Mouse (Mus musculus) lung, embryonic 15.5 days (tissue): ENCODE measurements around the gene Erich4. TPM values are rescaled to one million over a fixed set of nuclear protein-coding genes. Genes with fewer than 3 reads are reported as not detected.

Experiments used
- ATAC-seq: fragments of 200-750 bp; cut with Nextera tagmentation; 2 replicates; pipeline ENCODE4 v1.8.0; 2017; ENCODE audit warnings: moderate number of reproducible peaks, borderline replicate concordance; ENCODE audit not compliant: low FRiP score, low TSS enrichment; ENCODE audit errors: extremely low read depth
- H3K27ac ChIP-seq: fragments of 300-500 bp; sonication (generic); 2 replicates; pipeline ENCODE4 v1.5.1; 2015; ENCODE audit warnings: moderate library complexity, mild to moderate bottlenecking, inconsistent platforms
- H3K27me3 ChIP-seq: fragments of 300-500 bp; sonication (generic); 2 replicates; pipeline ENCODE4 v1.6.1; 2015; ENCODE audit warnings: inconsistent platforms
- H3K36me3 ChIP-seq: fragments of 300-500 bp; sonication (generic); 2 replicates; pipeline ENCODE4 v1.6.1; 2015; ENCODE audit warnings: inconsistent platforms
- H3K4me1 ChIP-seq: fragments of 300-500 bp; sonication (generic); 2 replicates; pipeline ENCODE4 v1.6.1; 2015; ENCODE audit warnings: inconsistent platforms
- H3K4me2 ChIP-seq: fragments of 300-500 bp; sonication (generic); 2 replicates; pipeline ENCODE4 v1.6.1; 2015; ENCODE audit warnings: inconsistent platforms, mild to moderate bottlenecking, moderate library complexity
- H3K4me3 ChIP-seq: fragments of 300-500 bp; sonication (generic); 2 replicates; pipeline ENCODE4 v1.5.1; 2015; ENCODE audit warnings: mild to moderate bottlenecking, inconsistent platforms
- H3K9ac ChIP-seq: fragments of 300-500 bp; sonication (generic); 2 replicates; pipeline ENCODE4 v1.6.1; 2015; ENCODE audit warnings: inconsistent platforms
- H3K9me3 ChIP-seq: fragments of 300-500 bp; sonication (generic); 2 replicates; pipeline ENCODE4 v1.6.1; 2016; ENCODE audit warnings: inconsistent platforms
- WGBS: fragments of 180-500 bp; shearing (Covaris S2); methylation state at CpG from one replicate; pipeline ENCODE4 v1.1.7; 2015; 5-methylcytosine and 5-hydroxymethylcytosine counted together
- polyA plus RNA-seq: library from polyadenylated mRNA; unstranded; fragments of >200 nt; fragmentation: Nextera tagmentation; extraction: Ambion mirVana; gene quantifications from 2 replicates; pipeline ENCODE4 v1.2.1, GENCODE M21; 2015

Gene Erich4
- not detected in 2 replicates for polyA plus RNA-seq

DNA sequence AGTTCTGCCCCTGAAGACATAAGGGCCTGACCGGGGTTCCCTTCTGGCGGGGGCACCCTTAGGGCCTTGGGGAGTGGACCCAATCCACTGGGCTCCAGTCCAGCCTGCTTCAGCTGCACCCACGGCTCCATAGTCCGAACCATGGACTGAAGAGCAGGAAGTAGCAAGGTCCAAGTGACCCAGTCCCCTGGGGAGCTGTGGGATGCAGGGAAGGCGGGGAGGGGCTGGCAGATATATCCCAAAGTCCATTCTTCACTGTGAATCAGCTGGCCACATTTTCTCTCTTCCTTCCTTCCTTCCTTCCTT lies at the start of gene Erich4:
TSS of gene Erich4 (minus strand) at position 187 of the 306 bp plus-strand sequence.
- Histone ChIP-seq H3K27ac (no peak within 1 kb of the TSS), H3K9ac (no peak within 1 kb of the TSS), H3K36me3 (no peaks in the 10 kb centered on the region), H3K4me2 (no peak within 1 kb of the TSS), H3K4me1 (peaks cover 4% of the 10 kb centered on the region), H3K27me3 (no peaks in the 10 kb centered on the region), H3K9me3 (no peaks in the 10 kb centered on the region), H3K4me3 (no peak within 1 kb of the TSS)
- WGBS = 75% methylated on average over 5 of the region's 5 CpGs
- no peak for ATAC-seq

DNA sequence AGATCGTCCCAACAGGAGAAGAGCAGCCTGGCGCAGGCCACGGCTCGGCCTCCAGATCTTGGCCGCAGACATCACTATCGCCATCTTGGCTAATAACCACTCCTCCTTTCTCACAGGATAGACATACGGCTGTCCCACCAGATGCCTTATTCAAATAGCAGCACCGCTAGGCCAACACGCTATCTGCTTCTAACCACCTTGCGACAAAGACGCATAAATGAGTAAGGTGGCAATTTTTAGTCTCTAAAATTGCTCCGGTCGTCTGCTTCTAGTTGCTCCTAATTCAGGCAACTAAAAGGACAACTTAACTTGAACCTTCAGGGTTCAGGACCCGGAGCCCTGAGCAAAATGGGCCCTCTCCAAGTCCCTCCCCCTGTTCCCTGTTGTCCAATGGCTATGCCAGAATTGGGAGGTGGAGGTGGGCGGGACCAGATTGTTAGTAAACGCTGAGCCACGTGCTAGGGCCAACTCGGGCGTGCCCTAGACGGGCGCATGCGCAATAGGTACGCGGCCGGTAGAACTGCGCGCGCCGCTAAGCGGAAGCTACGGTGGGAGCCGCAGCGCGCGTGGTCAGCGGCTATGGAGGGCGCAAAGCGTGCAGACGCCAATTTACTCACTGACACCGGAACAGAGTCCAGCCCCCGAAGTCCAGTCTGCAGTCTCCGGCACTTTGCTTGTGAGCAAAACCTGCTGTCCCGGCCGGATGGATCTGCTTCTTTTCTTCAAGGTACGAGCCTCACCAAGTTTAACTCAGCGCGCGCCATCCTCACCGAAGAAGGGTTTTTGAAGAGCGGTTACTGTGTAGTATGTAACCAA lies 43.2 kb upstream of the Erich4 start, which contains the start of the genes Bckdha and Exosc5:
TSS of gene Bckdha (minus strand) at position 325 of the 816 bp plus-strand sequence.
TSS of gene Exosc5 (plus strand) at position 508 of the 816 bp plus-strand sequence.
- Histone ChIP-seq H3K4me1 (peaks cover 23% of the 10 kb centered on the region), H3K36me3 (peaks cover 6% of the 10 kb centered on the region; the same call in 1 of the 2 replicates), H3K27me3 (no peaks in the 10 kb centered on the region), H3K9me3 (no peaks in the 10 kb centered on the region), H3K9ac (peak within 1 kb of the TSS; percentile 74), H3K4me2 (peak within 1 kb of the TSS; percentile 77), H3K27ac (peak within 1 kb of the TSS; percentile 65), H3K4me3 (peak within 1 kb of the TSS; percentile 79)
- WGBS = under 1% methylated on average over 50 of the region's 50 CpGs
- ATAC-seq = peak; percentile 98

DNA sequence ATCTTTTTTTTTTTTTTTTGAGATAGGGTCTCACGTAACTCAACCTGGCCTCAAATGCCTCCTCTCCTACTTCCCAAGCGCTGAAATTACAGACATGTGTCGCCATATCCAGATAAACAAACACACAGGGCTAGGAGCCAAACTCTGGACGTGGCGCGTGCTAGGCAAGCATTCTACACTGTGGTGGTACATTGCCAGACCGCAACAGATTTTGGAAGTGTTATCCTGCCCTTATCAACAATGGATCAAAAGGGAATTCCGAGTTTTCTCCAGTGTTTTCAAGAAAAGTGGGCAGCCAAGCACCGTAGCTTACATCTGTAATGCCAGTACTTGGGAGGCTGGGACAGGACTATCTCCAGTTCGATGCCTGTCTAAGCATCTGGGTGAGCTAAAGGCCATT lies 42.1 kb upstream of the Erich4 start:
- H3K4me3 ChIP-seq = peak overlapping the region; percentile 79
- peak overlapping the region; percentile 74 for H3K9ac ChIP-seq
- peak overlapping the region; percentile 77 for H3K4me2 ChIP-seq
- H3K27me3 ChIP-seq = no peaks in the 10 kb centered on the region
- no peak for ATAC-seq
- H3K4me1 ChIP-seq = peaks cover 23% of the 10 kb centered on the region
- H3K9me3 ChIP-seq = no peaks in the 10 kb centered on the region
- 20% methylated on average over 10 of the region's 10 CpGs for WGBS
- H3K27ac ChIP-seq = no peak overlapping the region
- no peaks in the 10 kb centered on the region for H3K36me3 ChIP-seq

DNA sequence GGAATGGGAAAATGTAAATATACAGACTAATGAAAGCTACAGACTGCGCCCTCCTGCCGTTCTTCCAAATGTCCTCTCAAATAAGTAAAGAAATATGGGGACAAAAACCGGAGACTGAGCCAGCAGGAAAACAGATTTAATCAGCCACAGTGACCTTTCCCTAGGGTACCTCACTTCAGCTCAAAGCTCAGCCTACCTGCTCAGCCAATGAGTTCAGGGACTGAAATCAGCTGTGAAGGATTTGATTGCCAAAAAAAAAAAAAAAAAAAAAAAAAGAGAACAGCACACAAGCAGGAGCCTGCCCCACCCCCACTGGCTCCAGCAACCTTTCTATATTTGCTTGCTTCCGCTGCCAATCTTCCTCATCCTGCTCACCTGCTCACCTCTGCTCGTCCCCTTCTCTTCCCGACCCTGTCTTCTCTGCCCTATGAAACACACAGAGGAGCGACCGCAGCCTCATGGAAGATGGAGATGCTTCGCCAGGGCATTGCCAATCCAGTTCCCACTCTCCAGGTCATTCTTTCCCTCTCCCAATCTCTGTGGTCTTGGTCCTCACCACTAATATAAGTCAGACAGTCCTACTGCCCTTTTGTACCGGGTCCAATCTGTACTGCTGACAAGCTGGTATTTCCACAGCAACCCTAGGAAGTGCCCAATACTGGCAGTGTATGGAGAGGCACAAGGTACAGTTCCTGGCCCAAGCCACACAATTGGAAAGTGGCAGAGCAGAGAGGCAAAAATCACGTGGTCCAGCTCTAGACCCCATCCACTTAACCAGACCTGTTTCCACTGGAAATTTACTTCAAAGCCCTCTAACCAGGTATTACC lies 40.1 kb upstream of the Erich4 start:
- Histone ChIP-seq H3K4me3 (no peak overlapping the region), H3K27me3 (no peaks in the 10 kb centered on the region), H3K4me1 (peaks cover 23% of the 10 kb centered on the region), H3K9ac (no peak overlapping the region), H3K27ac (no peak overlapping the region), H3K4me2 (no peak overlapping the region), H3K36me3 (no peaks in the 10 kb centered on the region), H3K9me3 (no peaks in the 10 kb centered on the region)
- ATAC-seq = no peak
- WGBS = 75% methylated on average over 11 of the region's 11 CpGs

DNA sequence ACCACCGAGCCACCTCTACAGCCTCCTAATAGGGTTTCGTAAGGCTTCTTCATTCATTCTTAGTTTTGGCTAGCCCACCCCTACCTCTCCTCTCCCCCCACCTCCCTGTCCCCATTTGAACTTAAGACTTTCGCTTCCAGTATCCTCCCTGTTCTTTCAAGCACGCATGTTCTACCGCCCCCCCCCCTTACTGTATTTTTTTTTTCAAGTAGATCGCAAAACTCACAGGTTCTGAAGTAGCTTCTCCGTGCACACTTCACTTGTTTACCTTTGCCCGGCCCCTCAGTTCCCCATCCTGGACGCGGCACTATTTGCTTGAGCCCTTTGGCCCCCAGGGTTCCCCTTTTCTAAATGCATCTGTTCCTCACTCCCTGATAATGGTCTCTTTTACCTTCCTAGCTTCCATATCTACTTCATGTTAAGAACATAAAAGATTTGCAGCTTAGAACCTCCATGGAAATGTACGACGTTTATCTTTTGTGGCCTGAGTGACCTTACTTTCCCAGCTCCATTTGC lies 36.6 kb upstream of the Erich4 start:
- no peaks in the 10 kb centered on the region for H3K9me3 ChIP-seq
- peaks cover 4% of the 10 kb centered on the region for H3K4me1 ChIP-seq
- no peaks in the 10 kb centered on the region for H3K36me3 ChIP-seq
- whole genome bisulfite sequencing = 57% methylated on average over 12 of the region's 12 CpGs
- no peak overlapping the region for H3K4me2 ChIP-seq
- H3K9ac ChIP-seq = no peak overlapping the region
- ATAC-seq = no peak
- H3K27ac ChIP-seq = no peak overlapping the region
- H3K4me3 ChIP-seq = no peak overlapping the region
- no peaks in the 10 kb centered on the region for H3K27me3 ChIP-seq

DNA sequence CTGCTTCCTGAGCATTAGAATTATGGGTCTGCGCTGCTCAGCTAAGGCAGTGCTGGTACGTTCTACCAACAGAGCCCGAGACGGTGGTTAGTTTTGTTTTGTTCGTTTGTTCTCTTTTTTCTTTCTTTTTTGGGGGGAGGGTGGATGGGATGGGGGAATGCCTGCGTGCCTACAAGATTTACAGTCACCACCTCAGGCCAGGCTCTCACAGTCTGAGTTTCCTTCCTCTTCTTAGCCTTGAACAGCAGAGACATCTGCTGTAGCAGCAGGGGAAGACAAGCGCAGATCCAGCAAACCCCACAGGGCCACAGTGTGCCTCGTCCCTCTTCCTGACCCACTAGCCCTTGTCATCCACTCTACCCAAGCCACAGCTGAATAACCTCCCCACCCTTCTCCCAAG lies 35.6 kb upstream of the Erich4 start:
- H3K4me1 ChIP-seq = no peaks in the 10 kb centered on the region
- ATAC-seq = no peak
- H3K4me3 ChIP-seq = no peak overlapping the region
- no peak overlapping the region for H3K4me2 ChIP-seq
- no peaks in the 10 kb centered on the region for H3K27me3 ChIP-seq
- no peak overlapping the region for H3K9ac ChIP-seq
- H3K9me3 ChIP-seq = no peaks in the 10 kb centered on the region
- H3K36me3 ChIP-seq = no peaks in the 10 kb centered on the region
- H3K27ac ChIP-seq = no peak overlapping the region
- WGBS = 88% methylated on average over 8 of the region's 8 CpGs

DNA sequence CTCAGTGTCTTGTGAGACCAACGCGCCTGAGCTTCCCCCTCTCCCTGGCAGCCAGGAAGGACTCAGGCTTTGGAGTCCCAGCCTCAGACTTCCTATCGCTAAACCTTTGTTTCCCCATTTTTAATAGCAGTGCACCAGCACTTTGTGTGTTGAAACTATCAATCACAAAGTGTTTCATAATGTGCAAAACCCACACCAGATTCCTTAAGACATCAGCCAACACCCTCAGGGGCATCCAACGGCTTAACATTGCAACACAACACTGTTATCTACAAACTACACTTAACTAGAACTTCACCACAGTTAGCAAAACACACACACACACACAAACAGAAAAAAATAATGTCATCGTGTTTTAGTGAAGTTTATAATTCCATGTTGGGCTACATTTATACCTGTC lies 34.1 kb upstream of the Erich4 start:
- Histone ChIP-seq H3K9ac (no peak overlapping the region), H3K36me3 (no peaks in the 10 kb centered on the region), H3K9me3 (no peaks in the 10 kb centered on the region), H3K4me3 (no peak overlapping the region), H3K4me1 (no peaks in the 10 kb centered on the region), H3K27me3 (no peaks in the 10 kb centered on the region), H3K27ac (no peak overlapping the region), H3K4me2 (no peak overlapping the region)
- no peak for ATAC-seq
- WGBS = 57% methylated on average over 5 of the region's 5 CpGs

DNA sequence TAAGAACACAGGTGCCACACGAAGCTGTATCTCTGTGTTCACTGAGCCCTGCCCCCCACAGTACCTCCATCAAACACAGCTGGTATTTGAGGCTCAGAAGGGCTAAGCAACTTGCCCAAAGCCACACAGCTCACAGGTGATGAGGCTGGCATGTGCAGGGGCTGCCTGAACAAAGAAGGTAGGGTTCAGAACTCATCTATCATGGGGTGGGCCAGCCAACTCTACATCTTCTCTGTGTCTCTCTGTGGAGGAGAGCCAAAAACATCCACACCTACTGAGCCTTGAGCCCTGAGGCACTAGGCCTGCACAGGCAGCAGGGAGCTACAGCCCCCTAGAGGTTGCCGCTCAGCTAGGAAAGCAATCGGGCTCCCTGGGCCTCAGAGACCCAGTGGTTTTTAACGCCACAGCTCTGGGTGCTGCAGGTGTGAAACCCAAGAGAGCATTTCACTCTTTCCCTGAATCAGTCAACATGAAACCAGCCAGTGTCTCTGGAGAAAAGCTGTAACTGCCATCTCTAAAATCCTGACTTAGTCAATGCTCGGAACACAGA lies 32.0 kb upstream of the Erich4 start:
- Histone ChIP-seq H3K4me2 (no peak overlapping the region), H3K4me3 (no peak overlapping the region), H3K9ac (no peak overlapping the region), H3K4me1 (no peaks in the 10 kb centered on the region), H3K9me3 (no peaks in the 10 kb centered on the region), H3K27ac (no peak overlapping the region), H3K27me3 (no peaks in the 10 kb centered on the region), H3K36me3 (no peaks in the 10 kb centered on the region)
- no peak; the same call in 1 of the 2 replicates for ATAC-seq
- WGBS = 53% methylated on average over 5 of the region's 5 CpGs

DNA sequence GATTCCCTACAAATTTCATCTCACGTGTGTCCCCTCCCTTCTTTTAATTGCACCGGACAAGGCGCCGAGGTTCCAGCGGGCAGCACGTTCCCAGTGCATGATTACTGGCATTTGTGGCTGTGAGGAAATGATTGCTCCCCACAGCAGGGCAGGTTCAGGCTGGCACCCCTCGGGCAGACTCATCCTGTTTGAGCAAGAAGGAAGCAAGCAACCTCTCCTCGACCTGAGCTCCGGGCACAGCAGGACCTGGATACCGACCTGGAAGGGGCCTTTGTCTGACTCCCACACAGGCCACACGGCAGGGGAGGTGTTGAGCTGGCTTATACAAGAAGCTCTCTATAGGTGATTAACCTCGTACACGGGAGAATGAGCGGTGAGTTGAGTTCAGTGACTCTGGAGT lies 29.4 kb upstream of the Erich4 start:
- Histone ChIP-seq H3K4me2 (no peak overlapping the region), H3K9ac (no peak overlapping the region), H3K4me1 (no peaks in the 10 kb centered on the region), H3K27me3 (no peaks in the 10 kb centered on the region), H3K36me3 (no peaks in the 10 kb centered on the region), H3K27ac (no peak overlapping the region), H3K9me3 (no peaks in the 10 kb centered on the region), H3K4me3 (no peak overlapping the region)
- WGBS = 65% methylated on average over 14 of the region's 14 CpGs
- no peak for ATAC-seq

DNA sequence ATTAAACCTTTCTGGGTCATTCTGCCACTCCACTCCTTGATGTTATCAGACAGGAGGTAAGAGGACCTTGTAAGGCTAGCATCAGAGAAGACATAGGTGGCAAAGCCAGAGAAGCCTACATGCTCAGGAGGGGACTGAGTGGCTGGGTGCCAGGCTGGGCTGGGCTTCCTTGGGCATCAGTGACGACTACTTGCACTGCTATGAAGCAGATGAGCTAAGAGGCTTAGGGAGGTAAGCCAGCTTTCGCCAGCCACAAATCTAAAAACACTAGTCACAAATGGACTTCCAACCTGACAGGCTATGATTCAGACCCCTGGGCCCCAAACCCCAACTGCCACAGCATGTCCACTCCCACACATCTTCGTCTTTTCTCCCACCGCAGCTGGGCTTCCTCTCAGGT lies 28.9 kb upstream of the Erich4 start:
- H3K36me3 ChIP-seq = no peaks in the 10 kb centered on the region
- H3K27me3 ChIP-seq = no peaks in the 10 kb centered on the region
- H3K9me3 ChIP-seq = no peaks in the 10 kb centered on the region
- no peak for ATAC-seq
- no peak overlapping the region for H3K4me2 ChIP-seq
- H3K27ac ChIP-seq = no peak overlapping the region
- no peak overlapping the region for H3K9ac ChIP-seq
- 70% methylated on average over 4 of the region's 4 CpGs for WGBS
- no peaks in the 10 kb centered on the region for H3K4me1 ChIP-seq
- H3K4me3 ChIP-seq = no peak overlapping the region

DNA sequence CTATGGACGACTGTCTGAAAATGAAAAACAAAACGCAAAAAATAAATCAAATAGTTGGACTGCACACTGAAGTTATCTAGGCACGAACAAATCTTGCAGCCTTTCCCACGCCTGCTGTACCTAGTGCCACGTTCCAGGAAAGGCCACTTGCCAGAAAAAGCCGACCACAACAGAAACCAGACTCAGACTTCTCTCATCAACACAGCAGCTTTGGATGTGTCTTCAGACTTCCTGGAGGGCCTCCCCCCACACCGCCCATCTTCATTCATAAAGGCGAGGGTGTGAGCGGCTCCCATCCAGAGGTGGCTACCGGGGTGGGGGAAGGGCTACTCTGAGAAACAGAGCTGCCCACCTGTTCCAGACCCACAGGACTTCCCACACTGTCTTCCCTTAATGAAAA lies 28.4 kb upstream of the Erich4 start:
- WGBS = 66% methylated on average over 10 of the region's 10 CpGs
- H3K27ac ChIP-seq = no peak overlapping the region

DNA sequence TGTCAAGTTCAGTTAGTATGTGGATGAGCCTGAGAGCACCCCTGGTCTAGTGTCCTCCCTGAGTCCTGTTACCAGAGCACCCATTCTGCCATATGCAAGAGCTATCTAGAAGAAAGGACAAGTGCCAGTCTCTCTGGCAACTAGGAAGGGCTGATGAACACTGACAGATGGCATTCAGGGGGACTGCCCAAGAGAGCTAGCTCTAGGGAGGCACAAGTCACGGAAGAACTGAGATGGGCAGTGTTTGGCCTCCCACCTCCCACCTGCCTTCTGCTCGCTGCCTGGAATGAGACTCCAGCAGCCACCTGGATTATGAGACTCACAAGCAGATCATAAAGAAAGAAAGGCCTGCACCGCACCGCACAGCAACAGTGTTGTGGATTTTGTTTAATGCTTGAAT lies 24.1 kb upstream of the Erich4 start:
- Histone ChIP-seq H3K9ac (no peak overlapping the region), H3K27ac (no peak overlapping the region), H3K4me3 (no peak overlapping the region), H3K27me3 (no peaks in the 10 kb centered on the region), H3K4me1 (no peaks in the 10 kb centered on the region), H3K9me3 (no peaks in the 10 kb centered on the region), H3K36me3 (no peaks in the 10 kb centered on the region), H3K4me2 (no peak overlapping the region)
- no peak for ATAC-seq
- 87% methylated on average over 4 of the region's 4 CpGs for WGBS

More for the DNA sequence above, 28.4 kb upstream of the Erich4 start:
- no peak for ATAC-seq
- H3K9ac ChIP-seq = no peak overlapping the region
- no peaks in the 10 kb centered on the region for H3K4me1 ChIP-seq
- H3K9me3 ChIP-seq = no peaks in the 10 kb centered on the region
- H3K4me2 ChIP-seq = no peak overlapping the region
- no peak overlapping the region for H3K4me3 ChIP-seq
- no peaks in the 10 kb centered on the region for H3K36me3 ChIP-seq
- no peaks in the 10 kb centered on the region for H3K27me3 ChIP-seq
